Mouse (Mus musculus) spleen, adult 2 months (tissue): ENCODE measurements around the gene Cpped1. TPM values are rescaled to one million over a fixed set of nuclear protein-coding genes. Genes with fewer than 3 reads are reported as not detected.

Experiments
- DNase-seq, 2 experiments: peaks; one replicate each; pipeline versions ENCODE4 v3.0.0 to v3.0.0-alpha.2; 2012 to 2021; ENCODE audit warnings: low spot score in 2 of 2, low read depth in 1 of 2
- H3K27ac ChIP-seq: fragments of 200-500 bp; 2 replicates; pipeline ENCODE4 v1.5.1; 2012; ENCODE audit warnings: low read length, inconsistent platforms; ENCODE audit not compliant: insufficient read depth
- H3K27me3 ChIP-seq: fragments of 200-500 bp; 2 replicates; pipeline ENCODE4 v1.6.1; 2012; ENCODE audit warnings: mild to moderate bottlenecking, moderate library complexity, low read length, inconsistent platforms; ENCODE audit not compliant: control insufficient read depth, insufficient read depth
- H3K36me3 ChIP-seq: fragments of 200-500 bp; 2 replicates; pipeline ENCODE4 v1.6.1; 2012; ENCODE audit warnings: mild to moderate bottlenecking, low read length, inconsistent platforms; ENCODE audit not compliant: control insufficient read depth, insufficient read depth
- H3K4me1 ChIP-seq: fragments of 200-500 bp; 2 replicates; pipeline ENCODE4 v1.6.1; 2011; ENCODE audit warnings: inconsistent platforms; ENCODE audit not compliant: control insufficient read depth, insufficient read depth, insufficient read length
- H3K4me3 ChIP-seq: fragments of 200-500 bp; 2 replicates; pipeline ENCODE4 v1.5.1; 2011; ENCODE audit warnings: mild to moderate bottlenecking, inconsistent platforms; ENCODE audit not compliant: insufficient read depth, insufficient read length; ENCODE audit errors: extremely low read depth
- CTCF ChIP-seq: fragments of 200-500 bp; IDR thresholded peaks from 2 replicates; pipeline ENCODE4 v1.5.1; 2011; ENCODE audit warnings: mild to moderate bottlenecking, inconsistent platforms; ENCODE audit not compliant: insufficient read depth, insufficient read length, insufficient replicate concordance; ENCODE audit errors: extremely low read depth
- POLR2A ChIP-seq: fragments of 200-500 bp; IDR thresholded peaks from 2 replicates; pipeline ENCODE4 v1.6.1; 2011; ENCODE audit warnings: low read depth, low read length, inconsistent platforms
- WGBS: fragments of 180-500 bp; shearing (Covaris S2); methylation state at CpG from one replicate; pipeline ENCODE4 v1.1.7; 2018; 5-methylcytosine and 5-hydroxymethylcytosine counted together
- polyA plus RNA-seq: library from polyadenylated mRNA; depleted of rRNA; stranded (reverse); fragments of >200 nt; gene quantifications from 2 replicates; pipeline ENCODE4 v1.2.3, GENCODE M21; 2012

The Cpped1 gene
- polyA plus RNA-seq, 1 experiment: 4.3 TPM

GRCm38 (mm10) chr16:11848990-11849658 is 60.1 kb downstream of the Cpped1 start:
- Histone ChIP-seq H3K27me3 (no peaks in the 10 kb centered on the region), H3K36me3 (0 out of 2 replicates have a peak, but pooled peaks cover 1% of the 10 kb centered on the region), H3K27ac (no peak overlapping the region), H3K4me1 (no peaks in the 10 kb centered on the region), H3K4me3 (no peak overlapping the region)
- no peak for TF ChIP-seq CTCF
- no peak for TF ChIP-seq POLR2A
- WGBS: 67% methylated on average over 5 of the region's 5 CpGs
- DNase-seq: no peak

DNA sequence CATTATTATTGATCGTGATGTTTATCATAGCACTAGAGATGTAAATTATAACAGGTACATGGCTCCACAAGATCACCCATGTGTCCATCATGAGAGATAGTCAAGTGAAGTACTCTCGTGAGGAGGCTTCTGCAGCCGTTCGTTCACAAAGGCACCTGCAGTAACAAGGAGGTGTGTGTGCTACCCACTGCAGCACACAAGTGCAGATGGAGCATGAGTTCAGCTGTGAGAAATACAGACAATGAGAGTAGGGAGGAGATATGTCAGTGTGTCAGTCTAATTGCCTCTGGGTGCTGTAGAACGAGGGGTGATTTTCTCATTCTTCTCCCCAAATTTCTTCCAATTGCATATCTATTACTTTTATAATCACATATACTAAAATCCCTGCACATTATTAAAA is 63.9 kb downstream of the Cpped1 start:
- H3K27me3 ChIP-seq: no peaks in the 10 kb centered on the region
- DNase-seq: no peak
- H3K36me3 ChIP-seq: 0 out of 2 replicates have a peak, but pooled peaks cover 1% of the 10 kb centered on the region
- TF ChIP-seq POLR2A (no peak), CTCF (no peak)
- WGBS: 94% methylated on average over 5 of the region's 5 CpGs
- no peaks in the 10 kb centered on the region for H3K4me1 ChIP-seq
- H3K27ac ChIP-seq: no peak overlapping the region
- no peak overlapping the region for H3K4me3 ChIP-seq

GRCm38 (mm10) chr16:11843441-11843840 is 65.8 kb downstream of the Cpped1 start:
- Histone ChIP-seq H3K27me3 (no peaks in the 10 kb centered on the region), H3K27ac (no peak overlapping the region), H3K4me3 (no peak overlapping the region), H3K36me3 (no peaks in the 10 kb centered on the region), H3K4me1 (no peaks in the 10 kb centered on the region)
- WGBS: 62% methylated on average over 2 of the region's 2 CpGs
- TF ChIP-seq POLR2A: no peak
- TF ChIP-seq CTCF: no peak
- DNase-seq: no peak

DNA sequence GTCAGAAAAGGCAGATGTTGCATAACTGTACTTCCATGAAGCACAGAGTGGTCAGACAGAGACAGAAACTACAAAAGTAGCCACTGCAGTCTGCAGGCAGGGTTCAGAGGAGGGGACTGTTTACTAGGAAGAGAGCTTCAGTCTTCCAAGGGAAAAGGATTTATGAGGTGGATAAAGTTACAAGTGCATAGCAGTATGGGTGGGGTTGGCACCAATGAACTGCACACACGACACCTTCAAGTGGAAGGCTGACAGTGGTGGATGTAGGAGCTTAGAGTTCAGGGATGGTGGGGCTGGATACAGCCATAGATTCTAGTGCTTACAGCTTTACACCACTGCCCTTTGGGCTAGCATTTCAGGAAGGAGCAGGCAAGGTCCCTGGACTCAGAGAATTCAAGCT is 75.8 kb downstream of the Cpped1 start:
- no peak overlapping the region for H3K27ac ChIP-seq
- 91% methylated on average over 1 of the region's 1 CpGs for WGBS
- H3K27me3 ChIP-seq: no peaks in the 10 kb centered on the region
- DNase-seq: no peak
- no peaks in the 10 kb centered on the region for H3K4me1 ChIP-seq
- H3K4me3 ChIP-seq: no peak overlapping the region
- H3K36me3 ChIP-seq: no peaks in the 10 kb centered on the region
- TF ChIP-seq CTCF: no peak
- no peak for TF ChIP-seq POLR2A

- 93% methylated on average over 1 of the region's 1 CpGs for whole genome bisulfite sequencing
- no peak for DNase-seq
- Histone ChIP-seq H3K36me3 (no peaks in the 10 kb centered on the region), H3K4me1 (peaks cover 2% of the 10 kb centered on the region; the same call in 1 of the 2 replicates), H3K27ac (no peak overlapping the region), H3K4me3 (no peak overlapping the region), H3K27me3 (no peaks in the 10 kb centered on the region)
- TF ChIP-seq CTCF (no peak), POLR2A (no peak)
Measured at GRCm38 (mm10) chr16:11828816-11829215, 80.4 kb downstream of the Cpped1 start.

GRCm38 (mm10) chr16:11824833-11825232 is 84.4 kb downstream of the Cpped1 start:
- H3K36me3 ChIP-seq: no peaks in the 10 kb centered on the region
- no peak overlapping the region for H3K4me3 ChIP-seq
- peaks cover 2% of the 10 kb centered on the region; the same call in 1 of the 2 replicates for H3K4me1 ChIP-seq
- H3K27ac ChIP-seq: no peak overlapping the region
- WGBS: 89% methylated on average over 7 of the region's 7 CpGs
- TF ChIP-seq POLR2A: no peak
- TF ChIP-seq CTCF: no peak
- no peak for DNase-seq
- no peaks in the 10 kb centered on the region for H3K27me3 ChIP-seq

DNA sequence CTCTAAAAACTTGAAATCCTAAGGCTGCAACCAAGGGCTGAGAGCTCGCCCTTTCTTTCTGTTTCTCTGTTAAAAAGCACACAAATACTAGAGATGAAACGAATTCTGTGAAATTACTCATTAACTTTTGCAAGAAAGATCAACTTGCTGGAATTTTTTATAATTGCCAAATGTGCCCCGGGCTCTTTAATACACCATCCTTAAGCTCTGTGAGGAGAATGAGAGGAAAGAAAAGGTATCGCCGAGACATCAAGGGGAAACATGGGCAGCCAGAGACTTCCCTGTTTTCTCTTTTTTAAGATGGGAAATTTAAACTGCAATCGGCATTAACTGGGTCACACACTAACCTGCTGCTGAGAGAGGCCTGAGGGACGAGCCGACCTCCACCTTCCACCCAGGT is 84.9 kb downstream of the Cpped1 start:
- peaks cover 2% of the 10 kb centered on the region; the same call in 1 of the 2 replicates for H3K4me1 ChIP-seq
- no peaks in the 10 kb centered on the region for H3K36me3 ChIP-seq
- H3K27ac ChIP-seq: no peak overlapping the region
- TF ChIP-seq POLR2A (no peak), CTCF (no peak)
- no peaks in the 10 kb centered on the region for H3K27me3 ChIP-seq
- no peak overlapping the region for H3K4me3 ChIP-seq
- 87% methylated on average over 8 of the region's 8 CpGs for WGBS
- no peak for DNase-seq
